Mouse (Mus musculus) R1 (cell line): ENCODE results near the gene Slc24a4.

ENCODE experiments used
- DNase-seq: peaks from one replicate; pipeline ENCODE4 v3.0.0-alpha.2; 2018; ENCODE audit warnings: low read depth, low spot score

Gene Slc24a4

GRCm38 (mm10) chr12:102308001-102308456 is 179.5 kb downstream of the Slc24a4 start:
- DNase-seq = no peak

- no peak for DNase-seq
Measured at GRCm38 (mm10) chr12:102308457-102309011, 180.0 kb downstream of the Slc24a4 start.

DNA sequence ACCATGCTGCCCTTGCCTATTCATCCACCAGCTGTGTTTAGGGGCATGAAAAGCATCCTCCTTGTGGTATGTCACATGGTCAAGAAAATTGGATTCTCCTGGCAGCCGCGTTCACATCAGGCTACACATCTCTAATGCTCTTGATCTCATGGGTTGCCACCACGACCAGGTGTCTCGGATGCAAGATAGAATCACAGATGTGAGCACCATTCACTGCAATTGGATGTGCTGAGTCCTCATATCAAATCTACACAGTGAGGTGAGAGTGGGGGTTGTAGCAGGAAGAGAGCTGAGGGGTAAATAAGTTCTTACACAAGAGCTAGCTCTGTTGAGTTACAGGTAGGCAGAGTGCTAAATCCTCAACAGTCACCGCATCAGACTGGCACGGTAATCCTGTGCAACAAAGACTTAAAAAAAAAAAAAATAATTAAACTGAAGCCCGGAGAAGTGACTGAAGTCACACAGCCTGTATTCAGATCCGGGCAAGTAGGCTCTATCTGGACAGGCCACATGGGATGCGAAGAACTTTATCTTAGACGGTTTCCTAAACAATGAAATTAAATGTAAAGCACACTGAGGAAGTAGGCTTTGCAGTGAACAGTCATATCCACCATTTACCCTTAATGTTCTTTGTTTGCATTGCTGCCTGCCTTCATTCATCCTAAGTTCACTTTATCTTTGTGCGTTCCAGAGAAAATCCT is 180.7 kb downstream of the Slc24a4 start:
- DNase-seq = no peak

DNA sequence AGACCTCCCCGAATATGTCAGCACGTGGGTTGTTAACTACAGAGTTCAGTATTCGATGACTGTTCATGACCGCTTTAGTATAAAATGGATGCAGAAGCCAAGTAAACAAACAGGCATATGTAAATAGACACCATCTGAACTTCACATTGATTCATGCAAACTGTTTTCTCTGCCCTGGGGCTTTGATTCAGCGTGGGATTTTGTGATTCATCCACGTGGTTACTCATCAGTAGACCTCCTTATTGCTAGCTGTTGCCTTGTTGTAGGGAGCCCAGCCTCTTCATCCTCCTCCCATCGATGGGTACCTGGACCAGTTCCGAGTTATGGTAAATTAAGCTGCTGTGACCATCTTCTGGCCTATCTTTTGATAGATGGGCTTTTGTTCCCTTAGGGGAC is 181.3 kb downstream of the Slc24a4 start:
- DNase-seq = no peak

- DNase-seq = no peak
Measured at GRCm38 (mm10) chr12:102310261-102310660, 181.7 kb downstream of the Slc24a4 start.

- no peak for DNase-seq
Measured at GRCm38 (mm10) chr12:102311454-102311853, 182.9 kb downstream of the Slc24a4 start.
